Mouse (Mus musculus) limb, embryonic 10.5 days (tissue): ENCODE data around the gene Ccdc155. TPM values are rescaled to one million over a fixed set of nuclear protein-coding genes. Genes with fewer than 3 reads are reported as not detected.

ENCODE experiments used
- DNase-seq: peaks from one replicate; pipeline ENCODE4 v3.0.0-alpha.2; 2017; ENCODE audit warnings: low spot score
- H3K27ac ChIP-seq: fragments of 300-500 bp; sonication (generic); 2 replicates; pipeline ENCODE4 v1.5.1; 2016; ENCODE audit warnings: mild to moderate bottlenecking
- H3K27me3 ChIP-seq: fragments of 300-500 bp; sonication (generic); 2 replicates; pipeline ENCODE4 v1.6.1; 2016; ENCODE audit warnings: low read depth, mild to moderate bottlenecking; ENCODE audit not compliant: poor library complexity, severe bottlenecking
- H3K36me3 ChIP-seq: fragments of 300-500 bp; sonication (generic); 2 replicates; pipeline ENCODE4 v1.6.1; 2016; ENCODE audit warnings: mild to moderate bottlenecking, moderate library complexity
- H3K4me1 ChIP-seq: fragments of 300-500 bp; sonication (generic); 2 replicates; pipeline ENCODE4 v1.6.1; 2016
- H3K4me3 ChIP-seq: fragments of 300-500 bp; sonication (generic); 2 replicates; pipeline ENCODE4 v1.5.1; 2016; ENCODE audit warnings: mild to moderate bottlenecking, moderate library complexity
- H3K9me3 ChIP-seq: fragments of 300-500 bp; sonication (generic); replicated peaks from 2 replicates; pipeline ENCODE4 v1.6.1; 2016; ENCODE audit warnings: mild to moderate bottlenecking
- WGBS: fragments of 180-500 bp; shearing (Covaris S2); methylation state at CpG from one replicate; pipeline ENCODE4 v1.1.7; 2016; 5-methylcytosine and 5-hydroxymethylcytosine counted together
- polyA plus RNA-seq: library from polyadenylated mRNA; unstranded; fragments of >200 nt; fragmentation: Nextera tagmentation; extraction: Ambion mirVana; gene quantifications from 2 replicates; pipeline ENCODE4 v1.2.1, GENCODE M21; 2016

Ccdc155 gene
- polyA plus RNA-seq, 1 experiment from 2014 or later = 0.68 TPM

GRCm38 (mm10) chr7:45163735-45164490, 40.8 kb downstream of the Ccdc155 start, which contains the start of gene Slc17a7:
Gene Slc17a7 (plus strand): TSS chr7:45163949.
- Histone ChIP-seq H3K4me3 (peak within 1 kb of the TSS; percentile 54), H3K27me3 (peaks cover 68% of the 10 kb centered on the region), H3K36me3 (peaks cover 23% of the 10 kb centered on the region), H3K4me1 (peaks cover 27% of the 10 kb centered on the region), H3K27ac (no peak within 1 kb of the TSS), H3K9me3 (0 out of 2 replicates have a peak, but pooled peaks cover 3% of the 10 kb centered on the region)
- DNase-seq = peak; percentile 65
- WGBS = 1% methylated on average over 41 of the region's 41 CpGs

GRCm38 (mm10) chr7:45162996-45163615, 41.6 kb downstream of the Ccdc155 start:
- Histone ChIP-seq H3K4me1 (peaks cover 27% of the 10 kb centered on the region), H3K4me3 (peak overlapping the region; percentile 54; the same call in 1 of the 2 replicates), H3K36me3 (peaks cover 31% of the 10 kb centered on the region), H3K27ac (no peak overlapping the region), H3K27me3 (peaks cover 60% of the 10 kb centered on the region), H3K9me3 (no peaks in the 10 kb centered on the region)
- 74% methylated on average over 9 of the region's 9 CpGs for WGBS
- no peak for DNase-seq

- 28% methylated on average over 6 of the region's 6 CpGs for WGBS
- H3K27me3 ChIP-seq = peaks cover 54% of the 10 kb centered on the region
Observed at GRCm38 (mm10) chr7:45162551-45162950, 42.1 kb downstream of the Ccdc155 start.

GRCm38 (mm10) chr7:45161612-45162473, 42.8 kb downstream of the Ccdc155 start:
- H3K27ac ChIP-seq = peak overlapping the region; percentile 56

More at GRCm38 (mm10) chr7:45162551-45162950, 42.1 kb downstream of the Ccdc155 start:
- Histone ChIP-seq H3K4me3 (peak overlapping the region; percentile 49), H3K27ac (no peak overlapping the region), H3K9me3 (no peaks in the 10 kb centered on the region), H3K36me3 (peaks cover 36% of the 10 kb centered on the region), H3K4me1 (peaks cover 23% of the 10 kb centered on the region)
- no peak for DNase-seq

GRCm38 (mm10) chr7:45160866-45161265, 43.8 kb downstream of the Ccdc155 start:
- H3K4me3 ChIP-seq = no peak overlapping the region
- H3K9me3 ChIP-seq = no peaks in the 10 kb centered on the region
- H3K4me1 ChIP-seq = peaks cover 23% of the 10 kb centered on the region
- H3K27me3 ChIP-seq = peaks cover 37% of the 10 kb centered on the region
- no peak overlapping the region for H3K27ac ChIP-seq
- WGBS = 90% methylated on average over 3 of the region's 3 CpGs
- peaks cover 44% of the 10 kb centered on the region for H3K36me3 ChIP-seq
- no peak for DNase-seq

More at GRCm38 (mm10) chr7:45161612-45162473, 42.8 kb downstream of the Ccdc155 start:
- WGBS = 4% methylated on average over 35 of the region's 35 CpGs
- Histone ChIP-seq H3K9me3 (no peaks in the 10 kb centered on the region), H3K36me3 (peaks cover 41% of the 10 kb centered on the region), H3K4me3 (peak overlapping the region; percentile 49), H3K4me1 (peaks cover 23% of the 10 kb centered on the region), H3K27me3 (peaks cover 47% of the 10 kb centered on the region)
- peak; percentile 94 for DNase-seq

GRCm38 (mm10) chr7:45160316-45160800, 44.3 kb downstream of the Ccdc155 start:
- H3K9me3 ChIP-seq = no peaks in the 10 kb centered on the region
- no peak overlapping the region for H3K27ac ChIP-seq
- peaks cover 32% of the 10 kb centered on the region for H3K27me3 ChIP-seq
- peaks cover 44% of the 10 kb centered on the region for H3K36me3 ChIP-seq
- 92% methylated on average over 6 of the region's 6 CpGs for WGBS
- DNase-seq = no peak
- H3K4me3 ChIP-seq = no peak overlapping the region
- peaks cover 26% of the 10 kb centered on the region for H3K4me1 ChIP-seq

GRCm38 (mm10) chr7:45158991-45159390, 45.7 kb downstream of the Ccdc155 start:
- Histone ChIP-seq H3K4me1 (peaks cover 32% of the 10 kb centered on the region), H3K9me3 (no peaks in the 10 kb centered on the region), H3K27me3 (peaks cover 18% of the 10 kb centered on the region), H3K27ac (no peak overlapping the region), H3K36me3 (peaks cover 44% of the 10 kb centered on the region), H3K4me3 (no peak overlapping the region)
- WGBS = 93% methylated on average over 6 of the region's 6 CpGs
- no peak for DNase-seq

- peaks cover 29% of the 10 kb centered on the region for H3K4me1 ChIP-seq
- 88% methylated on average over 14 of the region's 14 CpGs for WGBS
Observed at GRCm38 (mm10) chr7:45157459-45157858, 47.2 kb downstream of the Ccdc155 start.

GRCm38 (mm10) chr7:45156206-45156605, 48.5 kb downstream of the Ccdc155 start:
- Histone ChIP-seq H3K9me3 (no peaks in the 10 kb centered on the region), H3K27ac (no peak overlapping the region), H3K36me3 (peaks cover 44% of the 10 kb centered on the region), H3K4me1 (peaks cover 28% of the 10 kb centered on the region), H3K27me3 (no peaks in the 10 kb centered on the region), H3K4me3 (no peak overlapping the region)
- 97% methylated on average over 15 of the region's 15 CpGs for WGBS
- DNase-seq = no peak

More at GRCm38 (mm10) chr7:45157459-45157858, 47.2 kb downstream of the Ccdc155 start:
- no peak for DNase-seq
- peaks cover 3% of the 10 kb centered on the region for H3K27me3 ChIP-seq
- no peak overlapping the region for H3K4me3 ChIP-seq
- peaks cover 44% of the 10 kb centered on the region for H3K36me3 ChIP-seq
- H3K9me3 ChIP-seq = no peaks in the 10 kb centered on the region
- H3K27ac ChIP-seq = no peak overlapping the region

GRCm38 (mm10) chr7:45155590-45155989, 49.1 kb downstream of the Ccdc155 start:
- peak overlapping the region; percentile 98; the same call in 1 of the 2 replicates for H3K27ac ChIP-seq
- no peaks in the 10 kb centered on the region for H3K9me3 ChIP-seq
- no peak for DNase-seq
- WGBS = 87% methylated on average over 9 of the region's 9 CpGs
- peaks cover 34% of the 10 kb centered on the region for H3K4me1 ChIP-seq
- no peaks in the 10 kb centered on the region for H3K27me3 ChIP-seq
- H3K4me3 ChIP-seq = no peak overlapping the region
- peaks cover 38% of the 10 kb centered on the region for H3K36me3 ChIP-seq

- DNase-seq = no peak
Observed at GRCm38 (mm10) chr7:45154993-45155514, 49.6 kb downstream of the Ccdc155 start.

More at GRCm38 (mm10) chr7:45154993-45155514, 49.6 kb downstream of the Ccdc155 start:
- no peaks in the 10 kb centered on the region for H3K9me3 ChIP-seq
- WGBS = 83% methylated on average over 12 of the region's 12 CpGs
- H3K27me3 ChIP-seq = no peaks in the 10 kb centered on the region
- H3K36me3 ChIP-seq = peaks cover 32% of the 10 kb centered on the region
- H3K4me3 ChIP-seq = peak overlapping the region; percentile 78
- H3K27ac ChIP-seq = peak overlapping the region; percentile 98
- H3K4me1 ChIP-seq = peaks cover 39% of the 10 kb centered on the region
